Mouse (Mus musculus): Measurements from ENCODE around the gene Lhx1. TPM values are rescaled to one million over a fixed set of nuclear protein-coding genes. Genes with fewer than 3 reads are reported as not detected.

Lhx1 gene
- polyA plus RNA-seq, 1 experiment from 2014 or later = 0.11 TPM

GRCm38 (mm10) chr11:84517431-84517830 is 7.9 kb downstream of the Lhx1 start:
- Histone ChIP-seq H3K9me3 (ENCODE audit: control insufficient read depth, low read length) (no peaks in the 10 kb centered on the region), H3K4me2 (ENCODE audit: low read depth, low read length) (no peak overlapping the region), H3K36me3 (ENCODE audit: control insufficient read depth, insufficient read depth, low read length) (no peaks in the 10 kb centered on the region), H3K27ac (replicated peaks; ENCODE audit: low read depth, low read length) (no peak overlapping the region), H3K27me3 (replicated peaks; ENCODE audit: control insufficient read depth, insufficient read depth, low read length) (peaks cover 81% of the 10 kb centered on the region), H3K4me1 (ENCODE audit: control insufficient read depth, insufficient read depth, low read length) (no peaks in the 10 kb centered on the region), H3K9ac (ENCODE audit: low read depth, low read length) (no peak overlapping the region), H3K4me3 (ENCODE audit: low read depth, low read length) (no peak overlapping the region)
- ATAC-seq (ENCODE audit: low read depth) (no peak), DNase-seq (ENCODE audit: low spot score) (no peak)
- 15% methylated on average over 2 of the region's 2 CpGs for WGBS

GRCm38 (mm10) chr11:84516501-84517240 is 8.7 kb downstream of the Lhx1 start:
- ATAC-seq (ENCODE audit: low read depth) = no peak
- Histone ChIP-seq H3K9ac (ENCODE audit: low read depth, low read length) (no peak overlapping the region), H3K4me1 (ENCODE audit: control insufficient read depth, insufficient read depth, low read length) (no peaks in the 10 kb centered on the region), H3K27ac (replicated peaks; ENCODE audit: low read depth, low read length) (no peak overlapping the region), H3K27me3 (replicated peaks; ENCODE audit: control insufficient read depth, insufficient read depth, low read length) (peaks cover 73% of the 10 kb centered on the region), H3K4me2 (ENCODE audit: low read depth, low read length) (no peak overlapping the region), H3K4me3 (ENCODE audit: low read depth, low read length) (no peak overlapping the region), H3K36me3 (ENCODE audit: control insufficient read depth, insufficient read depth, low read length) (no peaks in the 10 kb centered on the region), H3K9me3 (ENCODE audit: control insufficient read depth, low read length) (no peaks in the 10 kb centered on the region)
- WGBS = 7% methylated on average over 14 of the region's 14 CpGs
- no peak for DNase-seq (ENCODE audit: low spot score)

- peak; percentile 98 for DNase-seq (ENCODE audit: low spot score)
- Histone ChIP-seq H3K36me3 (ENCODE audit: control insufficient read depth, insufficient read depth, low read length) (peaks cover 19% of the 10 kb centered on the region), H3K27ac (replicated peaks; ENCODE audit: low read depth, low read length) (peak within 1 kb of the TSS; percentile 61), H3K27me3 (replicated peaks; ENCODE audit: control insufficient read depth, insufficient read depth, low read length) (peaks cover 41% of the 10 kb centered on the region), H3K9me3 (ENCODE audit: control insufficient read depth, low read length) (no peaks in the 10 kb centered on the region), H3K9ac (ENCODE audit: low read depth, low read length) (peak within 1 kb of the TSS; percentile 85), H3K4me1 (ENCODE audit: control insufficient read depth, insufficient read depth, low read length) (no peaks in the 10 kb centered on the region), H3K4me2 (ENCODE audit: low read depth, low read length) (peak within 1 kb of the TSS; percentile 86), H3K4me3 (ENCODE audit: low read depth, low read length) (peak within 1 kb of the TSS; percentile 88)
- WGBS = under 1% methylated on average over 80 of the region's 80 CpGs
- peak; percentile 99 for ATAC-seq (ENCODE audit: low read depth)
Measured at GRCm38 (mm10) chr11:84513171-84514116, 11.9 kb downstream of the Lhx1 start, which contains the start of gene Aatf. Gene Aatf, minus strand, starts transcription at chr11:84513522.

- Histone ChIP-seq H3K9ac (ENCODE audit: low read depth, low read length) (no peak overlapping the region), H3K4me3 (ENCODE audit: low read depth, low read length) (peak overlapping the region; percentile 88; the same call in 1 of the 2 replicates), H3K27ac (replicated peaks; ENCODE audit: low read depth, low read length) (no peak overlapping the region), H3K9me3 (ENCODE audit: control insufficient read depth, low read length) (no peaks in the 10 kb centered on the region), H3K4me2 (ENCODE audit: low read depth, low read length) (peak overlapping the region; percentile 86; the same call in 1 of the 2 replicates), H3K4me1 (ENCODE audit: control insufficient read depth, insufficient read depth, low read length) (no peaks in the 10 kb centered on the region), H3K36me3 (ENCODE audit: control insufficient read depth, insufficient read depth, low read length) (peaks cover 32% of the 10 kb centered on the region), H3K27me3 (replicated peaks; ENCODE audit: control insufficient read depth, insufficient read depth, low read length) (peaks cover 30% of the 10 kb centered on the region)
- no peak for ATAC-seq (ENCODE audit: low read depth)
- 64% methylated on average over 1 of the region's 1 CpGs for WGBS
- DNase-seq (ENCODE audit: low spot score) = no peak
Measured at GRCm38 (mm10) chr11:84512031-84512430, 13.3 kb downstream of the Lhx1 start.

GRCm38 (mm10) chr11:84504296-84504695 is 21.0 kb downstream of the Lhx1 start:
- peaks cover 68% of the 10 kb centered on the region for H3K36me3 ChIP-seq (ENCODE audit: control insufficient read depth, insufficient read depth, low read length)
- no peaks in the 10 kb centered on the region for H3K27me3 ChIP-seq (replicated peaks; ENCODE audit: control insufficient read depth, insufficient read depth, low read length)
- ATAC-seq (ENCODE audit: low read depth) = no peak
- 100% methylated on average over 1 of the region's 1 CpGs for WGBS
- DNase-seq (ENCODE audit: low spot score) = no peak
- no peaks in the 10 kb centered on the region for H3K9me3 ChIP-seq (ENCODE audit: control insufficient read depth, low read length)
- no peak overlapping the region for H3K9ac ChIP-seq (ENCODE audit: low read depth, low read length)
- H3K4me3 ChIP-seq (ENCODE audit: low read depth, low read length) = no peak overlapping the region
- no peak overlapping the region for H3K27ac ChIP-seq (replicated peaks; ENCODE audit: low read depth, low read length)
- no peak overlapping the region for H3K4me2 ChIP-seq (ENCODE audit: low read depth, low read length)
- H3K4me1 ChIP-seq (ENCODE audit: control insufficient read depth, insufficient read depth, low read length) = no peaks in the 10 kb centered on the region

GRCm38 (mm10) chr11:84497944-84498343 is 27.4 kb downstream of the Lhx1 start:
- no peak for ATAC-seq (ENCODE audit: low read depth)
- Histone ChIP-seq H3K4me2 (ENCODE audit: low read depth, low read length) (no peak overlapping the region), H3K9ac (ENCODE audit: low read depth, low read length) (no peak overlapping the region), H3K27me3 (replicated peaks; ENCODE audit: control insufficient read depth, insufficient read depth, low read length) (no peaks in the 10 kb centered on the region), H3K9me3 (ENCODE audit: control insufficient read depth, low read length) (no peaks in the 10 kb centered on the region), H3K4me3 (ENCODE audit: low read depth, low read length) (no peak overlapping the region), H3K4me1 (ENCODE audit: control insufficient read depth, insufficient read depth, low read length) (no peaks in the 10 kb centered on the region), H3K36me3 (ENCODE audit: control insufficient read depth, insufficient read depth, low read length) (peaks cover 34% of the 10 kb centered on the region; the same call in 1 of the 2 replicates), H3K27ac (replicated peaks; ENCODE audit: low read depth, low read length) (no peak overlapping the region)
- DNase-seq (ENCODE audit: low spot score) = no peak
- 75% methylated on average over 2 of the region's 2 CpGs for WGBS

- Histone ChIP-seq H3K4me3 (ENCODE audit: low read depth, low read length) (no peak overlapping the region), H3K4me2 (ENCODE audit: low read depth, low read length) (no peak overlapping the region), H3K27ac (replicated peaks; ENCODE audit: low read depth, low read length) (no peak overlapping the region), H3K4me1 (ENCODE audit: control insufficient read depth, insufficient read depth, low read length) (no peaks in the 10 kb centered on the region), H3K27me3 (replicated peaks; ENCODE audit: control insufficient read depth, insufficient read depth, low read length) (no peaks in the 10 kb centered on the region), H3K9me3 (ENCODE audit: control insufficient read depth, low read length) (no peaks in the 10 kb centered on the region), H3K36me3 (ENCODE audit: control insufficient read depth, insufficient read depth, low read length) (peaks cover 33% of the 10 kb centered on the region; the same call in 1 of the 2 replicates), H3K9ac (ENCODE audit: low read depth, low read length) (no peak overlapping the region)
- DNase-seq (ENCODE audit: low spot score) = no peak
- ATAC-seq (ENCODE audit: low read depth) = no peak
Measured at GRCm38 (mm10) chr11:84496901-84497300, 28.4 kb downstream of the Lhx1 start.

- Histone ChIP-seq H3K9ac (ENCODE audit: low read depth, low read length) (no peak overlapping the region), H3K4me2 (ENCODE audit: low read depth, low read length) (no peak overlapping the region)
- 62% methylated on average over 4 of the region's 4 CpGs for WGBS
Measured at GRCm38 (mm10) chr11:84495774-84496173, 29.6 kb downstream of the Lhx1 start.

More at GRCm38 (mm10) chr11:84495774-84496173, 29.6 kb downstream of the Lhx1 start:
- H3K4me1 ChIP-seq (ENCODE audit: control insufficient read depth, insufficient read depth, low read length) = no peaks in the 10 kb centered on the region
- H3K27ac ChIP-seq (replicated peaks; ENCODE audit: low read depth, low read length) = no peak overlapping the region
- ATAC-seq (ENCODE audit: low read depth) (no peak), DNase-seq (ENCODE audit: low spot score) (no peak)
- H3K36me3 ChIP-seq (ENCODE audit: control insufficient read depth, insufficient read depth, low read length) = peaks cover 37% of the 10 kb centered on the region
- H3K9me3 ChIP-seq (ENCODE audit: control insufficient read depth, low read length) = no peaks in the 10 kb centered on the region
- no peaks in the 10 kb centered on the region for H3K27me3 ChIP-seq (replicated peaks; ENCODE audit: control insufficient read depth, insufficient read depth, low read length)
- H3K4me3 ChIP-seq (ENCODE audit: low read depth, low read length) = no peak overlapping the region

Data from embryonic facial prominence, embryonic 14.5 days (tissue).